Mouse (Mus musculus) erythroblast, adult 5-6 weeks (primary cell): Measurements from ENCODE around the gene Cd274. TPM values are rescaled to one million over a fixed set of nuclear protein-coding genes. Genes with fewer than 3 reads are reported as not detected.

Experiments used
- ATAC-seq: replicated peaks from 2 replicates; pipeline ENCODE4 v1.8.0; 2016; ENCODE audit warnings: moderate number of reproducible peaks, mild to moderate bottlenecking, moderate TSS enrichment, inconsistent platforms; ENCODE audit not compliant: poor library complexity, low FRiP score, severe bottlenecking
- total RNA-seq, 2 experiments: library from RNA; stranded (forward) in 1 of 2; stranded (reverse) in 1 of 2; fragments of 150-400 nt in 1 of 2; fragments of 200-764, 138-1000 nt in 1 of 2; gene quantifications; 2 replicates each; pipeline versions ENCODE4 v1.2.3 to v1.2.4; 2015 to 2017; ENCODE audit warnings: low replicate concordance in 2 of 2

The Cd274 gene
- 0.58 and 4.6 TPM in 2 replicates for total RNA-seq (2015; ENCODE audit: low replicate concordance)
- 3.6 and 4.6 TPM in 2 replicates for total RNA-seq (2017; ENCODE audit: low replicate concordance)

DNA sequence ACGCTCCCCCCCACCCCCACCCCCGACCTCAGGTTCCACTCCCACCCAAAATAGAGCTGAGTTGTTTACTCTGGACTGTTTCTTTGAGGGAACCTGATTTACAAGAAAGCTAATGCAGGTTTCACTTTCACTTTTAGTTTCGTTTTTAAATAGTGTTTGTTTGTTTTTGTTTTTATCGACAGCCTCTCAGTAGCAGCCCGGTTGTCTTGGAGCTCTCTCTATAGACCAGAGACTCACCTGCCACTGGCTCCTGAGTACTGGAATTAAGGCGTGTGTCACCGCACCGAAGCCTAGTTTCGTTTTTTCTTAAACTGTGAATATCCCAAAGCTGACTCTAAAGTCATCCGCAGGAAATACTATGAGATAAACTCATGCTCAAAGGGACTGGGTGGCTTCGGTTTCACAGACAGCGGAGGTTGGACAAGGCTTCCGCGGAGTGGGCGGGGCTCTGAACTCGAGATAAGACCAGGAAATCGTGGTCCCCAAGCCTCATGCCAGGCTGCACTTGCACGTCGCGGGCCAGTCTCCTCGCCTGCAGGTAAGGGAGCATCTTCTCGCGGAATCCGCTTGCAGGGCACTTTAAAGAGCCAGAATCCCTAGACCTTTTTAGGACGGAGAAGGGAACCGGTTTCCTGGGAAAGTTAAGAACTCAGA, at the start of gene Cd274, which contains the start of gene Plgrkt:
Cd274 (plus strand) TSS at position 487 of the 654 bp plus-strand sequence.
Plgrkt (minus strand) TSS at position 422 of the 654 bp plus-strand sequence.
- peak; percentile 96 for ATAC-seq

DNA sequence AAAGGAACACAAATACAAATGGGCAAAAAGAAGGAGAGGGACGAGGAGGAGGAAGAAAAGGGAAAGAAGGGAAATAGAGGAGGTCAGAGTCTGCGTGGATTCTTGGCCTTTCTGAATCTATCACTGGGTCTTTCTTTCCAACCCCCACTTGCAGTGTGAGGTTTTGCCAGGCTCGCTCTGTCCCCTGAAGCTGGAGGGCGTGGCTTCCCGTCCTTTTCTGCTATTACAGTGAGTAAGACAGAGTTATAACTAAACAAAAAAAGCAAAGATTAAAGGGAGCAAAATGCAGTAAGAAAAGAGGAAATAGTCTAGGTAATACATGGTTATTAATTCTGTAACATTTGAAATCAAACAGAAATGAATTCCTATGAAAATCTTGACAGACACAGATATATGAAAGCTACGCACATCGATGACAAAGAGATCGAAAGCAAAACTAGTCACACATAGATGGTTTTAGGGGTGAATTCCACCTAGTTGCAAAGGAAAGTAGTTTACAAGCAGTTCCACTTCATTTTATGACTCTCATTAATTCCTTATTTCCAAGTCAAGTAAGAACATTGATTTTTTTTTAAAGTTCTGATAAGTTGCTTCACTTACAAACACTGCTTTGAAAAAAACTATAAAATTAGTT, 43.7 kb upstream of the Cd274 start:
- 0 out of 2 replicates have a peak, but pooled peaks have one; percentile 50 for ATAC-seq

DNA sequence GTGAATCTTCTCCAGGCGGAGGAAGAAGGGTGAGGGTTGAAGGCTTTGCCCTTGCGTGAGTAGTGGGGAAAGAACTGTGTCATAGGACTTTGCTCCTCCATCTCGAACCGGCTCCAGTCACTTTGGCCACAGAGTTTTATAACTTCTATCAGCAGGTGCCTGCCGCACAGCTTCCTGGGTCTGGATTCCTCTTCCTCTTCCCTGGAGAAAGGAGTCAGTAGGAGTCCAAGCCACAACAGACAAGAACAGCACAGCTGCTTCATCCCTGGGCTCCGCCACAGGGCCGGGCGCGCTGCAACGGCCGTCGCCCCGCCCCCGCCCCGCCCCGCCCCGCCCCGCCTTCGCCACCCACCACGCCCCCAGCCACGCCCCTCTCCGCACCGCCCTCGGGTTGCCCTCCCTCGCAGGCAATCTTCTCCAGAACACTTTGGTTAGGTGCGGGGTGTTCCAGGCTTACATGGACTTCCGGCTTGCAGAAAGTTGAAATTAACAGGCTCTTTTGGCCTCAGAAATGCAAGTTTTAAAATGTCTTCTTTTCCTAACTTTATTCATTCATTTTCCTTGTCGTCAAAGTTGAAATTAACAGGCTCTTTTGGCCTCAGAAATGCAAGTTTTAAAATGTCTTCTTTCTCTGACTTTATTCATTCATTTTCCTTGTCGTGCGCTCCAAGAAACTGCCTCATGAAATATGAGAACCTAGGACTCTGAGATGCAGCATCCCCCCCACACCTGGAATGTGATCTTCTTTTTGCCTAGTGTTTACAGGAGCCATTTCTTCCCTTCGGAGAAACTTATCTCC, 42.0 kb upstream of the Cd274 start, which contains the start of gene Insl6:
Insl6 (minus strand) TSS at position 304 of the 799 bp plus-strand sequence.
- ATAC-seq, result peak; percentile 89

DNA sequence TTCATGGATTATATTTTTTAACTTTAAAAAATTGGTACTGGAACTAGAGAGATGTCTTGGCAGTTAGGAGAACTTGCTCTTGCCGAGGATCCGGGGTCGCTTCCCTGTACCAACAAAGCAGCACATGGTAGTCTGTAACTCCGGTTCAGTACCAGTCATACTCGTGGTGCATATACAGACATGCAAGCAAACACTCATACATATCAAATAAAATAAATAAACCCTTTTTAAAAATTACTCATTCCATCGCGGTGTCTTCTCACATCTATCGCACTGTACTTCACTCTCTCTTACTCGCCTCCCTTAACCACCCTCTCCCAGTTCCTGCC, 41.4 kb upstream of the Cd274 start:
- ATAC-seq, result no peak

DNA sequence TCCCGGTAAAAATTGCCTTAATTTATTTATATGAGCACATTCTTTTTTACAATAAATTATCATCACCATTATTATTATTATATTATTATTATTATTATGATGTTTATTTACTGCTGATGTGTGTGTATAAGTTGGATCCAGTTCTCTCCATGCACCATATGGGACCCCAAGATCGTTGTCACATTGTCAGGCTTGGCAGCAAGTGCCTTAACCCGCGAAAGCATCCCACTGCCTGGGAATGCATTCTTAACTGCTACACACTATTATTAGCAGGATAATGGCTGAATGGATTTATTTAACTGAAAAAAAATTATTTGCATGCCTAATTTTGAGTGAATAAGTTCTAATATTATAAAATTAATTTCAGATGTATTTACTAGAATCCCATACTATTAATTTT, 40.9 kb upstream of the Cd274 start:
- no peak for ATAC-seq

DNA sequence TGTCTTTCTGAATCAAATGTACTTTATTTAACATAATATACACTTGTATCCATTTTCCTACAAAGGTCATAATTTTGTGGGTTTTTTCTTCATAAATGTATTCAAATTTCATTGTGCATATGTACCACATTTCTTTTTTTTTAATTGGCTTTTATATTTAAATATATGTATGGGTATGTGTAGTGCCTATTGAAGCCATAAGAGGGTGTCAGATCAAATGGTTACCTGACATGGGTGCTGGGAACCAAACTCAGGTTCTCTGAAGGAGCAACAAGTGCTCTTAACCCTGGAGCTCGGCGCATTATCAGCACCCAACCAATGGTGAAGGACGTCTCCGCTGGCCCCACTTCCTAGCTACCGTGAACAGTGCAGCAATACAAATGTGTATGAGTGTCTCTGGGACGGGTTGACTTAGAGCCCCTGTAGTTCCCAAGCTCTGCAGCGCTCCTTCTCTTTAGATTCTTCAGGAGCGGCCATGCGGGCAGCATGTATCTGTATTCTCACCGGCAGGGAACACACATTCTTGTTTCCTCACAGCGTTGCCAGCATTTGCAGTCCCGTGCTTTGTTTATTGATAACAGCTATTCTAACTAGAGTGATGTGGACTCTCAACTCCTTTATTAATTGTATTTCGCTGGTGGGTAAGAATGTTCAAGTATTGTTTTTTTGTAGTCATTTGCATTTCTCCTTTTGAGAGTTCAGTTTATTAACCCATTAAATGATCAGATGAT, 40.3 kb upstream of the Cd274 start:
- no peak for ATAC-seq

DNA sequence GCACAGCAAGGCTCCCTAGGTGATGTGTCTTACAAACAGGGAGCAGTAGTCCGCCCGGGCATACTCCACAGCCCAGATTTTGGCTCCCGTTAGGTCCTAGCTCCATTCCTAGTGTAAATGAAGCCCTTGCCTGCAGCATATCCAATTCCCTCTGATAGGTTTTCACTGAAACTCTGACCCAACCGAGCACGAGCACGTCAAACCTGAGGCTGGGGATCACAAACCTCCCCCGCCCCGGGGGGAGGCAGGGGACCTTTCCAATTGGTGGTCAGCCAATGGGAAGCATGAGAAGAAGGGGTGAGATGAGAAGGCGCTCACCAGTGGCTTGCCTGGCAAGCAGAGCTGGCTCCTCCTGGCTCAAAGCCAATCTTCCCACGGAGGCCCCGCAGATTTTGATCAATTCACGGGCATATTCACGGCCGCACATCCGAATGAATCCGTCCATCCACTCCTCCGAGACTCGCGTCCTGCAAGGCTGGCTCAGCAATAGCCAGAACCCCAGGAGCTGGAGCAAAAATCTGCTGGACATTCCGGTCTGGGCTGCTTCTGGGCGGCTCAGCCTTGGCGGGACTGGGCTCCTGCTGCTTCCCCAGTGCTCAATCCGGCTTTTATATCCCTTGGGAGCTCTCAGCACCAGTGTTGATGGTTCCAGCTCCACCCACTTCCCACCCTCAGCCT, 33.0 kb upstream of the Cd274 start, which contains the start of gene Rln1:
Rln1 (minus strand) TSS at position 603 of the 678 bp plus-strand sequence.
- 0 out of 2 replicates have a peak, but pooled peaks have one; percentile 46 for ATAC-seq

DNA sequence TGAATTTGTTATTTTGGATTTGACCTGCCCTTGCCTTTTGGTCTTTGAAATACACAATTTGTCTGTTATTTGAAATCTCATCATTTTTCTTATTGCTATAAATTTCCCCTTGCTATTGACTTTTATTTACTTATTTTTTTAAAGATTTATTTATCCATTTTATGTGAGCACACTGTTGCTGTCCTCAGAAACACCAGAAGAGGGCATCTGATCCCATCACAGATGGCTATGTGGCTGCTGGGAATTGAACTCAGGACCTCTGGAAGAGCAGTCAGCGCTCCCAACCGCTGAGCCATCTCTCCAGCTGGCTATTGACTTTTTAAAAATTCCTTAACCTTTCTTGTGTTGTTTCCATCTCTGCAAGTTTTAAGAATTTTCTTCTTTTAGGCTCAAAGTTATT, 30.6 kb upstream of the Cd274 start:
- no peak for ATAC-seq

DNA sequence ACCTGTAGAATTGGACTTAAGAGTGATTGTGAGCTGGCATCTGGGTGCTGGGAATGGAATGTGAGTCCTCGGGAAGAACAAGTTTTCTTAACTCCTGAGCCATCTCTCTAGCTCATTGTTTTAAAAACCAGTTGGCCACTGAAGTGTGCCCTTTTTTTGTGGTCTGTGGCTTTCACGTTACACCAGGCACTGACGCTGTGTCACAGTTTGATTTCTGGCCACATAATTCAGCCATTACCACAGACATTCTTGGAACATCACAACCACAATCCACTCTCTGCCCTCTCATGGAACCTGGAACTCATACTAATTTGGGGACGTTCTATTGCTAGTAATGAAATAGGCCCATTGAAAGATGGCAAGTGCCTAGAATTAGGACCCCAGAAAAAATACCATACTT, 26.2 kb upstream of the Cd274 start:
- ATAC-seq, result no peak

DNA sequence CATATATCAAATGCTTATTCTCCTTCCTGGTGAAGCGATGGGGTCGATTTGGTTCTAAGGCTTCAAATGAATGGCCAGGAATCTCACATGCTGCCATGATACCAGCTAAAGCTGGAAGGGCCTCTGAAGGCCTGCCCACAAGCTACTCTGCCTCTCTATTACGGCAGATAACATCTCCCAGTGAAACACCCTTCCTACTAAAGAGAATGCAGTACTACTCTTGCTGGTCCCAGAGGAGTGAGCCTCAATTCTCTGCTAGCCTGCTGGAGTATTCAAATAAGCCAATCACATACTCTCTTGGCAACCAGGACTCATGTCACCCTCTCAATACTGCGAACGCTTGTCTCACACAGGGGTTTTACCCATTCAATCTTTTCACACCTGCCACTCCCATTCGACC, 25.0 kb upstream of the Cd274 start:
- no peak for ATAC-seq

DNA sequence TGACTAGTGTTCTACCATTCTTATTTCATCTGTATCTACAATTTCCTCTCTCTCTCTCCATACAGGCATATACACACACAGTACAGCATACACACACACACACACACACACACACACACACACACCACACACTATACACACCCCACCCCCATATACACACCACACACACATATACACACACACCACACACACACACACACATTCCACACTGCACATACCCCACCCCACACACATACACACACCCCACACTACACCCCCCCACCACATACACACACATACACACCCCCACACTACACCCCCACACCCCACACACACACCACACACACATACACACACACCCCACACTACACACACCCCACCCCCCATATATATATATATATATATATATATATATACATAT, 22.4 kb upstream of the Cd274 start:
- ATAC-seq, result no peak

DNA sequence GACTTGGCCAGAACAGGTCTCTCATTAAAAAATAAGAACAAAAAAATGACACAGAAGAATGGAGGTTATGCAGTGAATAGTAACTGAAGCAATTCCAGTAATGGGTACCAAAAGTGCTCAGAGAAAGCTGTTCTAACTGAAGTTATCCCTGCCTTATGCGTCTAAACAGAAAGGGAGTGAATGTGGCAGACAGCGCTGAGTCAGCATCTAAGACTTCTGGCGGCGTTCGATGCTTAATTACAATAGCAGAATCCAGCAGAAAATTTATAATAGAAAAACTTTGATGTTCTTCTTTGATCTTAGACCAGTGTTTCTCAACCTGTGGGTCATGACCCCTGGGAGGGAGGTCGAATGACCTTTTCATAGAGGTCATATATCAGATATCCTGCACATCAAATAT, 21.6 kb upstream of the Cd274 start:
- no peak for ATAC-seq

DNA sequence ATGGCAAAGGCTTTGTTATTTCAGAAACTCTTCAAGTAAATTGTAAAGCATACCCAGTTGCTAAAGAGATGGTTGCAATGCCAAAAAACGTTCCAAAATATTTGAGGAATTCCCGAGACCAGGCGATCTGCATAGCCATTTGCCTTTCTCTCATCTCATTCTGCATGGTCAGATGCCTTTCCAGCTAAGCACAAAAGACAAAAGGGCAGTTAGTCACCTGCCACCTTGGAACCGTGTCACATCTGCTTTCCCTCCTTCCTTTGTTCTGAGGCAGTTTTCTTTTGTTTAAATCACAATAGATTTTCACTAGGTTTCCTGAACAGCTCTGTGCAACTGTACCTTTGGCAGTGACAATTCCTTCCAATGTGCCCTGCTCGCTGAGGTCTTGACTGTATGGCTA, 16.3 kb upstream of the Cd274 start:
- no peak for ATAC-seq

DNA sequence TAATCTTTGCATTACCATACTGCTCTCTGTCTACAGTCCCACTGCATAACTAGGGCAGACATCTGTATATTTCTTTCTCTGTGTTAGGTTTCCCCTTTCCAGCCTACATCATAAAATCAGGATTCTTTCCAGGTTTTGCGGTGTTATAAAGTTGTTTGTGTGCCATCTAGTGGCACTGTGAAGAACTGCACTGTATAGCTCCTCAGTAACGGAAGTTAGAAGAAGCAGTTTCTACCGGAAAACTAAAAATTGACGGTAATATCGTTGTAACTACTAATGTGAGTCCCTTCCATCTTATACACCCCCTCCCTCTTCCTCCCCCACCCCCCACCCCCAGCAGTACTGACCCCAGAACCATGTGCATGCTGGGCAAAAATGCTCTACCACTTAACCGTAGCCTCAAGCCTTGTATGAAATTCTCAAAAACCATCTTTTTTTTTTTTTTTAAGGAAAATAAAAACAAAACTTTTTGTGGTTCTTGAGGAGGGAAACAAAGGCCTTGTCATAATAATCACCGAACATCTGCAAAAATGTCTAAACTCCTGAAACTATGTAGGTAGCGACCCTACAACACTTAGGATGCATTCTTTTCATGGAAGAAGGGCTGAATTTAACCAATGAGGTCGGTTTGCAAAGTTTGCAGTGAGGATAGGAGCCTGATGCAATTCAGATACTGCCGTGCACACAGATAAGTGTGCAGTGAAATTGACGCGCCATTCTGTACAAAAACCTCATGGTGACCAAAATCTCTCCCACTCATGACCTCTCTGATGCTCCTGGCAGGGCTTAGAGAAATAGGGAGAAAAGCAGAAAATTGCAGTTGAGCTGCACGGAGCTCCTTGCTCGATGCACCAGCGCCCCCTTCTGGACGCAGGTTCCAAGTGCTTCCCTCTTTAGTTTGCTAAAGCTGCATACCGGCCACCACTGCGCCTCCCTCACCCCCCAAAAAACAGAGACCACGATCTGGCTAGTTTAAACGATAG, 12.1 kb upstream of the Cd274 start:
- ATAC-seq, result peak; percentile 91

DNA sequence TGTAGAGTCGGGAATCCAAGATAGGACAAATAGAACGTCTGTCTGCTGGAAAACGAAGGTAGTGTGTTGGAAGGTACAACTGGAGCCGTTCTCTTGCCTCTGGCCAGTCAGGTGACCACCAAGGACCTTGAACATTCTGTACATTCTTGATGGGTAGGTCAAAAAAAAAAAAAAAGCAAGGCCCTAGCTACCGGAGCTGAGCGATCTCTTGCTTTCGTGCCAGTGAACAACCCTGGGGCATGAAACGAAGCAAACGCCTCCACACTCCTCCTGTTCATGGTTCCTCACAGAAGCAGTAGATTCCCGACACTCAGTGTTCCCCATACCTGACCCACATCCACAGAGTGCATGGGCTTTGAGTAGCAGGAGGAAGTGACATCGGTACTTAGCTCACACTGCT, 11.0 kb upstream of the Cd274 start:
- no peak for ATAC-seq

DNA sequence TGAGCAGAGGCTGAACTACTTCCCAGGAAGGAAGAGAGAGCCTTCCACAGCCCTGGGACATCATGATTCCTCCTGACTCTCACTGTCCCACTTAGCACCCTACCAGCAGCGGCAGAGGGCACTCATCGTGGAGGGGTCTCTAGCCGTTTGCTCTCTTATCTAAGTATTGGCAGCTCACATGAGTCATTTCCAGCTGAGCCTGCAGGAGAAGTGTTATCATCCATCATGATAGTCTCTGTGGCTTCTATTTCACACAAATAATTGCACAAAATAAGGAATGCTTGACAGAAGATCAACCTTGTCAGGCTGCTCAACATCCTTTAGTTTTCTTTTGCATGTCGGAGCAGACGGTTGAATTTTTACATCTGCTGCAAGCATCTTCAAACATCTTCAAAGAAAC, 7.0 kb upstream of the Cd274 start:
- ATAC-seq, result no peak

DNA sequence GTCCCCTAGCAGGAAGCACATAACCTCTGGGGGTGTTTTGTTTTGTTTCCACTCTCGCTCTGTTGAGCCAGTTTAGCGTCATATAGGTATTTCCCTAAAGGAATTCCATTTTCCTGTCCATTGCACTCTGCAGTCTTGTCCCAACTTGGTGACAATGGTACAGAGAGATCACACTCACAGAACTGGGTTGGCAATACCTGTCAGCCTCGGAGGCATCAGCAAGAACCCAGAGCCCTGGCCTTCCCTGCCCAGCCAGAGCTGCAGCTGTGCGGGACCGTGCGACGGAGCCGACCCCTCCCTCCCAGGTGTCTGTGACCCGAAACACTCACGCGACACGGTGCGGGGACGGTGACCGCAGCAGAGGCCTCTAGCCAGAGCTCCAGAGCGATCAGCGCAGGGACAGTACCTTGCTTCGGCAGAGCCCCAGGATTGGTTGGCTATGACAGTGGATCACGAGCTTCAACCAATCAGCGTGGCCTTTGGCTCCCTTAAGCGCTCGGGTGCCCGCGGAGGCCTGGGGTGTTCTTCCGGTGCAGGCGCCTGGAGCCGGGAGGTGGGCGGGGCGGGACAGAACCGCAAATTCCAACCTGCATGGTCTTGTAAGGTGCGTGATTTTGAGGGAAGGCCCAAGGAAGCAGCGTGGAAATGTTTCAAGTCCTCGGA, 5.7 kb upstream of the Cd274 start:
- peak; percentile 99 for ATAC-seq
